Mouse (Mus musculus): Measurements from ENCODE around the gene Gm33543. TPM values are rescaled to one million over a fixed set of nuclear protein-coding genes. Genes with fewer than 3 reads are reported as not detected.
A peak's percentile ranks its signal among the peaks of the same experiment; 100 is the strongest.

Gene Gm33543
- polyA plus RNA-seq, 1 experiment from 2014 or later, result not detected

DNA sequence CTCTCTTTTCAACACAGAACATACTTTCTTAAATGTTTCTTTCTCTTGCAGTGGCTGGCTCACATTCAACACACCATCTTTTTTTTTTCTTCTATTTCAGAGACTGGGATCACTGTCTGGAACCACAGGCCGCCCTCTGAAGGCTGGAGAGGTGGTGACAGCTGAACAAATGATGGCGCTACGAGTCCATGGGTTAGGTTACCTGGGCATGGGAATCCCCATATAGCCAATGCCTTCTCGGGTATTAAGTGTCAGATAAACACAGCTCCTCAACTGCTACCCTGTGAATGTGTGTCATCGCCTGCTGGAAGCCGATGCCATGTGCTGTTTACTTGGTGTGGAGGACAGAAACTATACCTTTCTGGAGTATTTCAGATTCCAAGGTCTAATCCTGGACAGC is 48.0 kb downstream of the Gm33543 start:
- Histone ChIP-seq H3K27ac (replicated peaks; ENCODE audit: low read depth, low read length) (no peak overlapping the region), H3K4me2 (ENCODE audit: low read depth, low read length) (no peak overlapping the region), H3K9me3 (ENCODE audit: control insufficient read depth, low read length) (no peaks in the 10 kb centered on the region), H3K4me3 (ENCODE audit: low read depth, low read length) (no peak overlapping the region), H3K27me3 (replicated peaks; ENCODE audit: control insufficient read depth, insufficient read depth, low read length) (no peaks in the 10 kb centered on the region), H3K9ac (ENCODE audit: low read depth, low read length) (no peak overlapping the region), H3K36me3 (ENCODE audit: control insufficient read depth, insufficient read depth, low read length) (no peaks in the 10 kb centered on the region), H3K4me1 (ENCODE audit: control insufficient read depth, insufficient read depth, low read length) (no peaks in the 10 kb centered on the region)
- no peak for DNase-seq (ENCODE audit: low spot score)
- 61% methylated on average over 6 of the region's 6 CpGs for WGBS
- no peak for ATAC-seq (ENCODE audit: low read depth)

DNA sequence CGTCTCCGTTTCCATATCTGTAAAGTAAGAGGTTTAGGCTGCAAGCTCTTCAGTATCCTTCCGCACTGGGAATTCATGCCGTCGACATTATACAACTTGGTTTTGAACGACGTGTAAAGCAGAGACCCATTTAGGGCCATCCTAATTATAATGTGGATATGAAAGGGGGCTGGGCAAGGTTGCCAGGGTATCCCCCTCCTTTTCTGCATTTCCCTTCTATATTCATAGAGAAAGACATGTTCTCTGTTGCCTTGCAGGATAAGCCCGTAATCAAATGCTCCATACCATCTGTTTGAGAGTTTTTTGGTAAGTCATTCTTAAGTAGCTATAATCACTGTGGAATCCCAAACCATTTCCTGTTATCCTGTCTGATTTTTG is 51.3 kb downstream of the Gm33543 start:
- H3K27ac ChIP-seq (replicated peaks; ENCODE audit: low read depth, low read length), result no peak overlapping the region
- 70% methylated on average over 8 of the region's 8 CpGs for WGBS
- DNase-seq (ENCODE audit: low spot score), result peak; percentile 30
- H3K9me3 ChIP-seq (ENCODE audit: control insufficient read depth, low read length), result no peaks in the 10 kb centered on the region
- H3K36me3 ChIP-seq (ENCODE audit: control insufficient read depth, insufficient read depth, low read length), result no peaks in the 10 kb centered on the region
- no peak overlapping the region for H3K4me2 ChIP-seq (ENCODE audit: low read depth, low read length)
- ATAC-seq (ENCODE audit: low read depth), result 0 out of 2 replicates have a peak, but pooled peaks have one; percentile 44
- H3K9ac ChIP-seq (ENCODE audit: low read depth, low read length), result no peak overlapping the region
- H3K4me1 ChIP-seq (ENCODE audit: control insufficient read depth, insufficient read depth, low read length), result no peaks in the 10 kb centered on the region
- H3K27me3 ChIP-seq (replicated peaks; ENCODE audit: control insufficient read depth, insufficient read depth, low read length), result no peaks in the 10 kb centered on the region
- no peak overlapping the region for H3K4me3 ChIP-seq (ENCODE audit: low read depth, low read length)

DNA sequence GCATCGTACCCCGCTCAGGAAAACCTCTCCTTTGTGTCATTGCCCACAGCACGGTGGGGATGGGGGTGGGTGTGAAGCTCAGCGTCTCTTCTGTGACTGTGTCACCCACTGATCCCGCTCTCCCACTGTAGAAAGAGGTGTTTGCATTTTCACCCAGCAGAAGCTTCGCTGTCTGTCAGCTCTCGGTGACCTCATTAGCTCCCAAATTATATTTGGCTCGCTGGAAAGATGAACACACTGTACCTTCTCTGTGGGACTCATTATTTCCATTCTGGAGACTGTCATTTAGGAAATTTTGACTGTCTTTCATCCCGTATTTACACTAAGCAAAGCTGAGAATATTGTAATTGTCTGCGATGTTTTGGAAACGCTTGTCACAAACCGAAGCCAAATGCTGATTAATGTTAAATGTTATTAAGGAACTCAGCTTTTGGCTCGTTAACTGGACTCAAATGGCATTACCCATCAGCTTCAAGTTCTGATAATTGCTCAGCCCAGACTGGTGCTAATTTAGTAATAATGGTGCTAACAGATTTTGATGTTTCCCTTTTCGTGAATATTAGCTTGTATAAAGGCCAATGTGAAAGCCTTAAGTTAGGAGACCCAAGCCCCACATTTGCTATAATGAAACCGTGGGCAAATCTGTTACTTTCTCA is 51.8 kb downstream of the Gm33543 start:
- Histone ChIP-seq H3K27me3 (replicated peaks; ENCODE audit: control insufficient read depth, insufficient read depth, low read length) (no peaks in the 10 kb centered on the region), H3K4me3 (ENCODE audit: low read depth, low read length) (no peak overlapping the region), H3K27ac (replicated peaks; ENCODE audit: low read depth, low read length) (no peak overlapping the region), H3K9ac (ENCODE audit: low read depth, low read length) (no peak overlapping the region), H3K4me1 (ENCODE audit: control insufficient read depth, insufficient read depth, low read length) (no peaks in the 10 kb centered on the region), H3K4me2 (ENCODE audit: low read depth, low read length) (no peak overlapping the region), H3K36me3 (ENCODE audit: control insufficient read depth, insufficient read depth, low read length) (no peaks in the 10 kb centered on the region), H3K9me3 (ENCODE audit: control insufficient read depth, low read length) (no peaks in the 10 kb centered on the region)
- WGBS, result 76% methylated on average over 15 of the region's 15 CpGs
- DNase-seq (ENCODE audit: low spot score), result peak; percentile 69
- ATAC-seq (ENCODE audit: low read depth), result peak; percentile 74; the same call in 1 of the 2 replicates

DNA sequence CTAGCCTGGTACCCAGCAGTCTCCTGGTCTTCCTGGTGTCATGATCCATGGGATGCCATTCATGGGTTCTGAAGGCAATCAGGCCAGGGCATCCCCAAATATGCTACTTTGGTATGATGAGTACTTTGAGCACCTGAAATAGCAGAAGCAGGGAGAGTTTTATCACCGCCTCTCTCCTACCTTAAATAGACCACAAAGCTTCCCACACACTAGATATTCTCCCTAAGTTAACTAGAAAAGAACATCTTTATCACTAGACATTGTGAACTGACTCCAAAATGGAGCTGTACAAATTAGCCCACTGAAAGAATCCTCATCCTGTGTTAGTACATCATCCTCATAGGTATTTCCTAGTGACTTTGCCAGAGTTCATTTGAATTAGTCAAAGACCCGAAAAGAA is 55.6 kb downstream of the Gm33543 start:
- Histone ChIP-seq H3K4me1 (ENCODE audit: control insufficient read depth, insufficient read depth, low read length) (no peaks in the 10 kb centered on the region), H3K27ac (replicated peaks; ENCODE audit: low read depth, low read length) (no peak overlapping the region), H3K9ac (ENCODE audit: low read depth, low read length) (no peak overlapping the region), H3K27me3 (replicated peaks; ENCODE audit: control insufficient read depth, insufficient read depth, low read length) (no peaks in the 10 kb centered on the region), H3K4me2 (ENCODE audit: low read depth, low read length) (no peak overlapping the region), H3K4me3 (ENCODE audit: low read depth, low read length) (no peak overlapping the region), H3K36me3 (ENCODE audit: control insufficient read depth, insufficient read depth, low read length) (no peaks in the 10 kb centered on the region), H3K9me3 (ENCODE audit: control insufficient read depth, low read length) (no peaks in the 10 kb centered on the region)
- no peak for DNase-seq (ENCODE audit: low spot score)
- no peak for ATAC-seq (ENCODE audit: low read depth)
- WGBS, result 86% methylated on average over 2 of the region's 2 CpGs

DNA sequence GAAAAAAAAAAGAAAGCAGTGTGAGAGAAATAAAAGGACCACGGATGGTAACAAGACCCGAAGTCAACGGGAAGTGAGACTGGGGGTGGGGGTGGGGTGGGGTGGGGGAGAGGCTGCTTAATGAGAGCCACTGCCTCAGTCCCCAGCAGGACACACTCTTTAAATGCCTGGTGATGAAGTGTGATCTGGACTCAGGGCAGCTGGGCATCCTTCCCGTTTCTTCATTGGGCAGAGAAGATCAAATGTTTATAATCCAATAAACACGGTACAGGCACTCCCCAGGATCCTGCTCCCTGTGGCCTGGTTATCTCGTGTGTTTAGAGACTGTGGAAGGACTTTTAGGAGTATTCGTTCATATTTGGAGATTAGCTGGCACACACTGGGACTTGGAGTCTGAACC is 57.9 kb downstream of the Gm33543 start:
- DNase-seq (ENCODE audit: low spot score) (no peak), ATAC-seq (ENCODE audit: low read depth) (no peak)
- Histone ChIP-seq H3K36me3 (ENCODE audit: control insufficient read depth, insufficient read depth, low read length) (no peaks in the 10 kb centered on the region), H3K27ac (replicated peaks; ENCODE audit: low read depth, low read length) (no peak overlapping the region), H3K9me3 (ENCODE audit: control insufficient read depth, low read length) (no peaks in the 10 kb centered on the region), H3K4me1 (ENCODE audit: control insufficient read depth, insufficient read depth, low read length) (peaks cover 7% of the 10 kb centered on the region; the same call in 1 of the 2 replicates), H3K4me3 (ENCODE audit: low read depth, low read length) (no peak overlapping the region), H3K9ac (ENCODE audit: low read depth, low read length) (no peak overlapping the region), H3K4me2 (ENCODE audit: low read depth, low read length) (no peak overlapping the region), H3K27me3 (replicated peaks; ENCODE audit: control insufficient read depth, insufficient read depth, low read length) (no peaks in the 10 kb centered on the region)
- WGBS, result 48% methylated on average over 7 of the region's 7 CpGs

DNA sequence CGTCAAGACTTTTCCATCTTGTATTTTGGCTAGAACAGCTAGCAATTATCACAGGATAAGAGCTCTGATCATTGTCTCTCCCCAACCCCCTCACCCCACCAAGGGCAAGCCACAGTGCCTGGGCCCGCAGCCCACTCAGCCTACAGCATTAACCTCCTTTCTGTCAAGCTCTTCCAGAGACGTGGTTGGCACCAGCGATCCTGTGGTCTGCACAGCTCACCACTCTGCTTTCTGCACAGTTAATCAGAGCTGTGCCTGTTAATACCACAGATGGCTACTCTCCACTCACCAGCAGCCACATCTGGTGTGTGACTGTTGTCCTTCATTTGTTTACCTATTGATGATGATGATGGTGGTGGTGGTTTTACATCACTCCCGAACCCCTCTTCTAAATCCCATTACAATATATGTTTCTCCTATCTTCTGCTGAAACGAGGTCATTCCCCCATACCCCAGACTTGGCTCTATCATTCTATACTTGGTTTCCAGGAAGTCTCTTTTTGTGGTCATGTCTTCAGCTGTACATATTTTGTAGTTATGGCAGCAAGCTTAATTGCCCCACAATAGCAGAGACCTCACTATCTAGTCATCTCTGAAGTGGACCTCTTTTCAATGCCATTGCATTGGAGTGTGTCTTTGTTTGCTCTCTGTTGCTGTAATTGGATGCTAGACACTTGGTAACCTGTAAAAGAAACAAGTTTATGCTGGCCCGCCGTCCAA is 61.7 kb downstream of the Gm33543 start:
- H3K27me3 ChIP-seq (replicated peaks; ENCODE audit: control insufficient read depth, insufficient read depth, low read length), result no peaks in the 10 kb centered on the region
- 71% methylated on average over 8 of the region's 8 CpGs for WGBS
- DNase-seq (ENCODE audit: low spot score) (peak; percentile 76), ATAC-seq (ENCODE audit: low read depth) (peak; percentile 79)
- H3K4me3 ChIP-seq (ENCODE audit: low read depth, low read length), result no peak overlapping the region
- H3K4me2 ChIP-seq (ENCODE audit: low read depth, low read length), result no peak overlapping the region
- H3K9me3 ChIP-seq (ENCODE audit: control insufficient read depth, low read length), result no peaks in the 10 kb centered on the region
- no peaks in the 10 kb centered on the region for H3K36me3 ChIP-seq (ENCODE audit: control insufficient read depth, insufficient read depth, low read length)
- H3K9ac ChIP-seq (ENCODE audit: low read depth, low read length), result no peak overlapping the region
- peak overlapping the region; percentile 63 for H3K27ac ChIP-seq (replicated peaks; ENCODE audit: low read depth, low read length)
- peaks cover 7% of the 10 kb centered on the region; the same call in 1 of the 2 replicates for H3K4me1 ChIP-seq (ENCODE audit: control insufficient read depth, insufficient read depth, low read length)

DNA sequence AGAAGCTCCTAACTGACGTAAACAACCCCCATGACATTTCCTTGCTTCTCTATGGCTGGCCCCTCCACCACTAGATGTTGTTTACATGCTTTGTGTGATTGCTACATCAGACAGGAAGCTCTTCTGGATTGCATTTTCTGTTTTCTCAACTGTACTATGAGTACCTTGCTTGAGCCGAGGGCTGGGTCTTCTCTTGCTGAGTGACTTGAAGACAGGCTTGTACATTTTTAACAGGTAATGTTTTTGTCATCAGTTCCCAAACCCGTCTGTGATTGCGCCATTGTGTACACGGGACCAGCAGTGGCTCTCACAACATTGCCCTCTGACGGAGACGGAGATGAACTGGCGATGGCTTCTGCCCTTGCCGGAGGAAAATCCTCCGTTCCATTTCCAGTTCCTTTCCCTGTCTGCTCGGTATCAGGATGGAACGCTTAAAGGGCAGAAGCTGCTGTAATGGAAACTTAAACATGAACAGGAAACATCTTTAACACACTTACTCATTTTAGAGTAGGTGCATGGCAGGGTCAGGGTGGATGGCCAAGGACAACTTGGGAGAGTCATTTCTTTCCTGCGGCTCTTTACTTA is 62.8 kb downstream of the Gm33543 start:
- 83% methylated on average over 13 of the region's 13 CpGs for WGBS
- no peak overlapping the region for H3K4me3 ChIP-seq (ENCODE audit: low read depth, low read length)
- no peak overlapping the region for H3K4me2 ChIP-seq (ENCODE audit: low read depth, low read length)
- H3K36me3 ChIP-seq (ENCODE audit: control insufficient read depth, insufficient read depth, low read length), result no peaks in the 10 kb centered on the region
- peak overlapping the region; percentile 63; the same call in 1 of the 2 replicates for H3K27ac ChIP-seq (replicated peaks; ENCODE audit: low read depth, low read length)
- H3K4me1 ChIP-seq (ENCODE audit: control insufficient read depth, insufficient read depth, low read length), result peaks cover 7% of the 10 kb centered on the region; the same call in 1 of the 2 replicates
- no peaks in the 10 kb centered on the region for H3K27me3 ChIP-seq (replicated peaks; ENCODE audit: control insufficient read depth, insufficient read depth, low read length)
- H3K9ac ChIP-seq (ENCODE audit: low read depth, low read length), result no peak overlapping the region; the same call in 1 of the 2 replicates
- no peaks in the 10 kb centered on the region for H3K9me3 ChIP-seq (ENCODE audit: control insufficient read depth, low read length)
- DNase-seq (ENCODE audit: low spot score) (no peak), ATAC-seq (ENCODE audit: low read depth) (no peak)

DNA sequence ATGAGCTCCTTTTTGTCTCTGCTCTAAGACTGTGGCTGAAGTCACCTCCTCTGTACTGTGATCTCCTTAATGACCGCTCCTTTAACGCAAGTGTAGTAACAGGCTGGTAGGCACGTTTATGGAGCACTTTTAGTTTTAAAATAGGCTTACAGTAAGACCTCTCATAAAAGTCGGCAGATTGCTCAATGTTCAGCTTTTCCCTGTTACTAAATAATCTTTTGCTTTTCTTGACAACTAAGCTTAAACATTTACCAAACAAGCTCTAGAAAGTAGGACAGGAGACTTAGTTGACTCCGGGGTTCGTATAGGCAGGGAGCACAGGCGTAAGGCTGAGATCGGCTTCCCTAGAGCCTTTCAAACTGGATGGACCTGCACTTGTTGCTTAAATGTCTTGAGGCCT is 64.1 kb downstream of the Gm33543 start:
- no peaks in the 10 kb centered on the region for H3K9me3 ChIP-seq (ENCODE audit: control insufficient read depth, low read length)
- no peak overlapping the region for H3K4me2 ChIP-seq (ENCODE audit: low read depth, low read length)
- no peaks in the 10 kb centered on the region for H3K36me3 ChIP-seq (ENCODE audit: control insufficient read depth, insufficient read depth, low read length)
- DNase-seq (ENCODE audit: low spot score) (no peak), ATAC-seq (ENCODE audit: low read depth) (no peak)
- no peak overlapping the region for H3K4me3 ChIP-seq (ENCODE audit: low read depth, low read length)
- no peak overlapping the region for H3K27ac ChIP-seq (replicated peaks; ENCODE audit: low read depth, low read length)
- no peak overlapping the region for H3K9ac ChIP-seq (ENCODE audit: low read depth, low read length)
- peaks cover 7% of the 10 kb centered on the region; the same call in 1 of the 2 replicates for H3K4me1 ChIP-seq (ENCODE audit: control insufficient read depth, insufficient read depth, low read length)
- H3K27me3 ChIP-seq (replicated peaks; ENCODE audit: control insufficient read depth, insufficient read depth, low read length), result no peaks in the 10 kb centered on the region
- 90% methylated on average over 8 of the region's 8 CpGs for WGBS
